Mouse (Mus musculus) embryonic facial prominence, embryonic 13.5 days (tissue): ENCODE data around the gene Myl6b. TPM values are rescaled to one million over a fixed set of nuclear protein-coding genes. Genes with fewer than 3 reads are reported as not detected.

Experiments used
- ATAC-seq: fragments of 200-750 bp; cut with Nextera tagmentation; 2 replicates; pipeline ENCODE4 v1.8.0; 2017; ENCODE audit warnings: low read depth; ENCODE audit not compliant: insufficient number of reproducible peaks, insufficient read depth, low FRiP score, low TSS enrichment
- H3K27ac ChIP-seq: fragments of 300-500 bp; sonication (generic); 2 replicates; pipeline ENCODE4 v1.5.1; 2015; ENCODE audit warnings: moderate library complexity, mild to moderate bottlenecking, inconsistent platforms
- H3K27me3 ChIP-seq: fragments of 300-500 bp; sonication (generic); 2 replicates; pipeline ENCODE4 v1.6.1; 2015; ENCODE audit warnings: mild to moderate bottlenecking, inconsistent platforms
- H3K36me3 ChIP-seq: fragments of 300-500 bp; sonication (generic); 2 replicates; pipeline ENCODE4 v1.6.1; 2015; ENCODE audit warnings: mild to moderate bottlenecking, inconsistent platforms
- H3K4me1 ChIP-seq: fragments of 300-500 bp; sonication (generic); 2 replicates; pipeline ENCODE4 v1.6.1; 2015; ENCODE audit warnings: inconsistent platforms
- H3K4me2 ChIP-seq: fragments of 300-500 bp; sonication (generic); 2 replicates; pipeline ENCODE4 v1.6.1; 2015; ENCODE audit warnings: moderate library complexity, mild to moderate bottlenecking, inconsistent platforms
- H3K4me3 ChIP-seq: fragments of 300-500 bp; sonication (generic); 2 replicates; pipeline ENCODE4 v1.5.1; 2015; ENCODE audit warnings: mild to moderate bottlenecking, inconsistent platforms
- H3K9ac ChIP-seq: fragments of 300-500 bp; sonication (generic); 2 replicates; pipeline ENCODE4 v1.6.1; 2015; ENCODE audit warnings: mild to moderate bottlenecking, inconsistent platforms
- H3K9me3 ChIP-seq: fragments of 300-500 bp; sonication (generic); 2 replicates; pipeline ENCODE4 v1.6.1; 2016; ENCODE audit warnings: inconsistent platforms
- WGBS: fragments of 180-500 bp; shearing (Covaris S2); methylation state at CpG from one replicate; pipeline ENCODE4 v1.1.7; 2015; ENCODE audit warnings: mixed read lengths; 5-methylcytosine and 5-hydroxymethylcytosine counted together
- polyA plus RNA-seq: library from polyadenylated mRNA; unstranded; fragments of >200 nt; fragmentation: Nextera tagmentation; extraction: Ambion mirVana; gene quantifications from 2 replicates; pipeline ENCODE4 v1.2.1, GENCODE M21; 2015

Myl6b gene
- polyA plus RNA-seq, 1 experiment from 2014 or later = 2.8 TPM

GRCm38 (mm10) chr10:128535624-128536265, 37.3 kb upstream of the Myl6b start:
- peaks cover 10% of the 10 kb centered on the region; the same call in 1 of the 2 replicates for H3K4me1 ChIP-seq
- peak overlapping the region; percentile 23 for H3K4me3 ChIP-seq
- H3K36me3 ChIP-seq = no peaks in the 10 kb centered on the region
- 67% methylated on average over 4 of the region's 4 CpGs for WGBS
- H3K4me2 ChIP-seq = peak overlapping the region; percentile 54
- no peaks in the 10 kb centered on the region for H3K9me3 ChIP-seq
- ATAC-seq = no peak
- no peaks in the 10 kb centered on the region for H3K27me3 ChIP-seq
- 0 out of 2 replicates have a peak overlapping the region, but pooled peaks have one; percentile 44 for H3K9ac ChIP-seq
- peak overlapping the region; percentile 74 for H3K27ac ChIP-seq

- no peak for ATAC-seq
- 85% methylated on average over 2 of the region's 2 CpGs for WGBS
- no peak overlapping the region for H3K4me3 ChIP-seq
- H3K9ac ChIP-seq = no peak overlapping the region
- H3K9me3 ChIP-seq = no peaks in the 10 kb centered on the region
- no peak overlapping the region for H3K4me2 ChIP-seq
- H3K27me3 ChIP-seq = no peaks in the 10 kb centered on the region
- no peaks in the 10 kb centered on the region for H3K36me3 ChIP-seq
- H3K4me1 ChIP-seq = peaks cover 10% of the 10 kb centered on the region; the same call in 1 of the 2 replicates
- H3K27ac ChIP-seq = no peak overlapping the region
Measured at GRCm38 (mm10) chr10:128535206-128535605, 36.7 kb upstream of the Myl6b start.

- Histone ChIP-seq H3K27me3 (peaks cover 28% of the 10 kb centered on the region), H3K9ac (peak overlapping the region; percentile 62), H3K4me1 (peaks cover 19% of the 10 kb centered on the region), H3K9me3 (no peaks in the 10 kb centered on the region), H3K4me3 (peak overlapping the region; percentile 86), H3K36me3 (peaks cover 8% of the 10 kb centered on the region; the same call in 1 of the 2 replicates), H3K4me2 (peak overlapping the region; percentile 98), H3K27ac (peak overlapping the region; percentile 84)
- ATAC-seq = no peak
- 31% methylated on average over 28 of the region's 28 CpGs for WGBS
Measured at GRCm38 (mm10) chr10:128526366-128527356, 28.2 kb upstream of the Myl6b start.

GRCm38 (mm10) chr10:128525671-128526308, 27.3 kb upstream of the Myl6b start, which contains the start of gene Esyt1:
Gene Esyt1 (minus strand): TSS chr10:128525871.
- 0% methylated on average over 37 of the region's 37 CpGs for WGBS

GRCm38 (mm10) chr10:128524732-128525662, 26.5 kb upstream of the Myl6b start:
- Histone ChIP-seq H3K9me3 (no peaks in the 10 kb centered on the region), H3K4me1 (peaks cover 19% of the 10 kb centered on the region), H3K4me2 (peak overlapping the region; percentile 98), H3K36me3 (peaks cover 24% of the 10 kb centered on the region), H3K27me3 (peaks cover 28% of the 10 kb centered on the region), H3K4me3 (peak overlapping the region; percentile 86), H3K27ac (peak overlapping the region; percentile 84), H3K9ac (peak overlapping the region; percentile 82)
- WGBS = under 1% methylated on average over 58 of the region's 58 CpGs
- peak; percentile 40 for ATAC-seq

More at GRCm38 (mm10) chr10:128525671-128526308, 27.3 kb upstream of the Myl6b start, which contains the start of gene Esyt1:
- Histone ChIP-seq H3K36me3 (peaks cover 16% of the 10 kb centered on the region), H3K4me2 (peak within 1 kb of the TSS; percentile 98), H3K9me3 (no peaks in the 10 kb centered on the region), H3K27me3 (peaks cover 28% of the 10 kb centered on the region), H3K4me1 (peaks cover 19% of the 10 kb centered on the region), H3K27ac (peak within 1 kb of the TSS; percentile 84), H3K4me3 (peak within 1 kb of the TSS; percentile 86), H3K9ac (peak within 1 kb of the TSS; percentile 82)
- peak; percentile 95 for ATAC-seq

- H3K27ac ChIP-seq = 0 out of 2 replicates have a peak overlapping the region, but pooled peaks have one; percentile 84
- no peaks in the 10 kb centered on the region for H3K9me3 ChIP-seq
- peak overlapping the region; percentile 86 for H3K4me3 ChIP-seq
- H3K9ac ChIP-seq = peak overlapping the region; percentile 82
- H3K4me1 ChIP-seq = peaks cover 19% of the 10 kb centered on the region
- H3K36me3 ChIP-seq = peaks cover 32% of the 10 kb centered on the region
- peak overlapping the region; percentile 98 for H3K4me2 ChIP-seq
- no peak for ATAC-seq
- 8% methylated on average over 11 of the region's 11 CpGs for WGBS
- peaks cover 28% of the 10 kb centered on the region for H3K27me3 ChIP-seq
Measured at GRCm38 (mm10) chr10:128524111-128524731, 25.7 kb upstream of the Myl6b start.

GRCm38 (mm10) chr10:128522351-128522750, 23.9 kb upstream of the Myl6b start:
- H3K9ac ChIP-seq = no peak overlapping the region
- H3K9me3 ChIP-seq = no peaks in the 10 kb centered on the region
- no peak for ATAC-seq
- no peak overlapping the region for H3K4me3 ChIP-seq
- H3K4me2 ChIP-seq = no peak overlapping the region
- H3K36me3 ChIP-seq = peaks cover 43% of the 10 kb centered on the region
- peaks cover 41% of the 10 kb centered on the region for H3K27me3 ChIP-seq
- H3K27ac ChIP-seq = no peak overlapping the region
- peaks cover 21% of the 10 kb centered on the region for H3K4me1 ChIP-seq
- WGBS = 76% methylated on average over 6 of the region's 6 CpGs

- 82% methylated on average over 16 of the region's 16 CpGs for WGBS
- Histone ChIP-seq H3K27ac (no peak overlapping the region), H3K4me1 (peaks cover 22% of the 10 kb centered on the region), H3K9me3 (no peaks in the 10 kb centered on the region), H3K36me3 (peaks cover 56% of the 10 kb centered on the region), H3K4me3 (no peak overlapping the region), H3K9ac (no peak overlapping the region), H3K27me3 (peaks cover 54% of the 10 kb centered on the region), H3K4me2 (no peak overlapping the region)
- no peak for ATAC-seq
Measured at GRCm38 (mm10) chr10:128520591-128520990, 22.1 kb upstream of the Myl6b start.

- H3K36me3 ChIP-seq = peaks cover 63% of the 10 kb centered on the region
- no peak overlapping the region for H3K27ac ChIP-seq
- H3K9ac ChIP-seq = no peak overlapping the region
- no peaks in the 10 kb centered on the region for H3K9me3 ChIP-seq
- peaks cover 48% of the 10 kb centered on the region for H3K27me3 ChIP-seq
- H3K4me1 ChIP-seq = peaks cover 10% of the 10 kb centered on the region
- H3K4me3 ChIP-seq = no peak overlapping the region
- no peak overlapping the region for H3K4me2 ChIP-seq
- ATAC-seq = no peak
- WGBS = 74% methylated on average over 7 of the region's 7 CpGs
Measured at GRCm38 (mm10) chr10:128518833-128519232, 20.3 kb upstream of the Myl6b start.

GRCm38 (mm10) chr10:128516677-128517076, 18.2 kb upstream of the Myl6b start:
- peaks cover 64% of the 10 kb centered on the region for H3K36me3 ChIP-seq
- H3K9ac ChIP-seq = no peak overlapping the region
- H3K4me2 ChIP-seq = no peak overlapping the region
- ATAC-seq = no peak
- 27% methylated on average over 6 of the region's 6 CpGs for WGBS
- H3K27me3 ChIP-seq = peaks cover 36% of the 10 kb centered on the region
- peaks cover 9% of the 10 kb centered on the region; the same call in 1 of the 2 replicates for H3K4me1 ChIP-seq
- no peak overlapping the region for H3K27ac ChIP-seq
- no peaks in the 10 kb centered on the region for H3K9me3 ChIP-seq
- H3K4me3 ChIP-seq = no peak overlapping the region
